Mouse (Mus musculus): ENCODE data around the gene Prkar2b. TPM values are rescaled to one million over a fixed set of nuclear protein-coding genes. Genes with fewer than 3 reads are reported as not detected.

The Prkar2b gene
- polyA plus RNA-seq, 1 experiment from 2014 or later, result 30.4 TPM

DNA sequence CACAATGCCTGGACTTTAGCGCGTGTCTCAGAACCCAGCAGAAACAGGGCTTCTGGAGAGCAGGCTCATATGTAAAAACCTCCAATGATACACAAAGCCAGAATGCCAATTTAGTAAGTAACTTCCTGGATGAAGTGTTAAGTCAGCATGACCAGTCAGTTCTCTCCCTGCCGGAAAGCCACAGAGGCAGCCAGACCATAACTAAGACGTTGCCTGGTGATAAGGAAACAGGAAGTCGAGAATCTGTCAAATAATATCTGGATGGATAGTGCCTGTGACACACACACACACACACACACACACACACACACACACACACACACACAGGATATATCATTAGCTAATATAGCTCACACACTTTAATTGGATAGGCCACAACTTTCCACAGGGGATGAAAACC, 64.2 kb downstream of the Prkar2b start:
- H3K27ac ChIP-seq (replicated peaks; ENCODE audit: low read depth, low read length), result no peak overlapping the region
- no peak overlapping the region for H3K4me3 ChIP-seq (ENCODE audit: low read depth, low read length)
- no peaks in the 10 kb centered on the region for H3K36me3 ChIP-seq (ENCODE audit: control insufficient read depth, insufficient read depth, low read length)
- H3K27me3 ChIP-seq (ENCODE audit: control insufficient read depth, insufficient read depth, low read length), result no peaks in the 10 kb centered on the region
- no peaks in the 10 kb centered on the region for H3K9me3 ChIP-seq (ENCODE audit: control insufficient read depth, low read length)
- 82% methylated on average over 5 of the region's 5 CpGs for WGBS
- no peak overlapping the region for H3K9ac ChIP-seq (ENCODE audit: low read length)
- DNase-seq (ENCODE audit: low spot score) (no peak), ATAC-seq (ENCODE audit: insufficient number of reproducible peaks, low FRiP score, low TSS enrichment, low read depth) (no peak)
- no peaks in the 10 kb centered on the region for H3K4me1 ChIP-seq (ENCODE audit: control insufficient read depth, insufficient read depth, low read length)
- no peak overlapping the region for H3K4me2 ChIP-seq (ENCODE audit: low read depth, severe bottlenecking)

DNA sequence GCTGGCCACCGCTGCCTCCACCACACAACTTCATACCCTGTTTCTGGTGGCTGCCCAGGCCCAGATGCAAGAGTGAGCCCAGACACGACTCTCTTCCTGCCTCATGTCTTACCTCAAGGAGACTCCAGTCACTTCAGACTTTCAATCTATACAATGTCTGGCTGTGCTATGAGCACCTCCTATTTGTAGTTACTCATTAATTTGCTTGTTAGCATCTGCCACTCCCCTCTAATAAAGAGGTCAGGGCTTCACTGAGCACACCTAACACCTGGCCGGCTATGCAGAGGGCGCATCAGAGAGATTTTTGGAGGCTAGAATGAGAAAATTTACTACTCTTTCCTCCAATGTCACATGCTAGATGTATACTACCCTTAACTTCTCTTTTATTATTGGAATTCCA, 70.5 kb downstream of the Prkar2b start:
- H3K27ac ChIP-seq (replicated peaks; ENCODE audit: low read depth, low read length), result no peak overlapping the region
- H3K9ac ChIP-seq (ENCODE audit: low read length), result no peak overlapping the region
- no peaks in the 10 kb centered on the region for H3K27me3 ChIP-seq (ENCODE audit: control insufficient read depth, insufficient read depth, low read length)
- DNase-seq (ENCODE audit: low spot score) (no peak), ATAC-seq (ENCODE audit: insufficient number of reproducible peaks, low FRiP score, low TSS enrichment, low read depth) (no peak)
- H3K36me3 ChIP-seq (ENCODE audit: control insufficient read depth, insufficient read depth, low read length), result no peaks in the 10 kb centered on the region
- no peaks in the 10 kb centered on the region for H3K9me3 ChIP-seq (ENCODE audit: control insufficient read depth, low read length)
- H3K4me2 ChIP-seq (ENCODE audit: low read depth, severe bottlenecking), result no peak overlapping the region
- 87% methylated on average over 4 of the region's 4 CpGs for WGBS
- no peaks in the 10 kb centered on the region for H3K4me1 ChIP-seq (ENCODE audit: control insufficient read depth, insufficient read depth, low read length)
- no peak overlapping the region for H3K4me3 ChIP-seq (ENCODE audit: low read depth, low read length)

DNA sequence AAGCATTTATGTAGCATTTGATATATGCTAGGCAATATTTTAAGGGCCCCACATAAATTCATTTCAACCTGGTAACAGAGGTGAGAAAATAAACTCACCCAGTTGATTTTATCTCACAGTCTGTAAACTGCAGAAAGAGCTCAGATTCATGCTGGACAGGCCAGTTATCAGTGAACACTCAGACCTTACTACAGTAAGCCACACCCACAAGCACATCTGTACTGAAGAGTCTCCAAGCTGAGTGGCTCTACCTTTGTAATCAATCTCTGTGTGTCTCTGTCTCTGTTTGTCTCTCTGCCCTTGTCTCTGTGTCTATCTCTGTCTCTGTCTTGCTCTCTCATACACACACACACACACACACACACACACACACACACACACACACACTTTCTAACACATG, 71.4 kb downstream of the Prkar2b start:
- ATAC-seq (ENCODE audit: insufficient number of reproducible peaks, low FRiP score, low TSS enrichment, low read depth) (no peak), DNase-seq (ENCODE audit: low spot score) (no peak)
- H3K36me3 ChIP-seq (ENCODE audit: control insufficient read depth, insufficient read depth, low read length), result no peaks in the 10 kb centered on the region
- H3K27me3 ChIP-seq (ENCODE audit: control insufficient read depth, insufficient read depth, low read length), result no peaks in the 10 kb centered on the region
- H3K9ac ChIP-seq (ENCODE audit: low read length), result no peak overlapping the region
- H3K4me1 ChIP-seq (ENCODE audit: control insufficient read depth, insufficient read depth, low read length), result no peaks in the 10 kb centered on the region
- H3K9me3 ChIP-seq (ENCODE audit: control insufficient read depth, low read length), result no peaks in the 10 kb centered on the region
- H3K27ac ChIP-seq (replicated peaks; ENCODE audit: low read depth, low read length), result no peak overlapping the region
- H3K4me2 ChIP-seq (ENCODE audit: low read depth, severe bottlenecking), result no peak overlapping the region
- H3K4me3 ChIP-seq (ENCODE audit: low read depth, low read length), result no peak overlapping the region

DNA sequence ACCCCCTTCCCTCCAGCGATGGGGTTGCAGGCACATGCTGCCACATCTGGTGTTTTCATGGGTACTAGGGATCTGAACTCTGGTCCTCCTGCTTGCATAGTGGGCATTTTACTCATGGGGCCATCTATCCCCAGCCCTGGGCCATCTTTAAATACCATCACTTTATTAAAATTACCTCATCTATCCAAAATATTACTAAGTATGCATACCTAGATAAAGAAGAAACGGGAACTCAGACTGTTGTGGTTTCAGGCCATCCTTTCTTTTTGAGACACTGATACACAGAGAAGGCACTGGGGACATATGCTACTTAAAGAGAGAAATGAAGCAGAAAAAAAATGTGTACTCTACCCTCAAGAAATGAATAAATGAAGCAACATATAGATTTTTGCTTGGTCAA, 74.6 kb downstream of the Prkar2b start:
- no peak overlapping the region for H3K4me3 ChIP-seq (ENCODE audit: low read depth, low read length)
- no peak for DNase-seq (ENCODE audit: low spot score)
- ATAC-seq (ENCODE audit: insufficient number of reproducible peaks, low FRiP score, low TSS enrichment, low read depth), result no peak
- no peaks in the 10 kb centered on the region for H3K27me3 ChIP-seq (ENCODE audit: control insufficient read depth, insufficient read depth, low read length)
- H3K27ac ChIP-seq (replicated peaks; ENCODE audit: low read depth, low read length), result no peak overlapping the region
- no peak overlapping the region for H3K4me2 ChIP-seq (ENCODE audit: low read depth, severe bottlenecking)
- H3K4me1 ChIP-seq (ENCODE audit: control insufficient read depth, insufficient read depth, low read length), result no peaks in the 10 kb centered on the region
- 90% methylated on average over 2 of the region's 2 CpGs for WGBS
- no peaks in the 10 kb centered on the region for H3K36me3 ChIP-seq (ENCODE audit: control insufficient read depth, insufficient read depth, low read length)
- no peaks in the 10 kb centered on the region for H3K9me3 ChIP-seq (ENCODE audit: control insufficient read depth, low read length)
- no peak overlapping the region for H3K9ac ChIP-seq (ENCODE audit: low read length)

DNA sequence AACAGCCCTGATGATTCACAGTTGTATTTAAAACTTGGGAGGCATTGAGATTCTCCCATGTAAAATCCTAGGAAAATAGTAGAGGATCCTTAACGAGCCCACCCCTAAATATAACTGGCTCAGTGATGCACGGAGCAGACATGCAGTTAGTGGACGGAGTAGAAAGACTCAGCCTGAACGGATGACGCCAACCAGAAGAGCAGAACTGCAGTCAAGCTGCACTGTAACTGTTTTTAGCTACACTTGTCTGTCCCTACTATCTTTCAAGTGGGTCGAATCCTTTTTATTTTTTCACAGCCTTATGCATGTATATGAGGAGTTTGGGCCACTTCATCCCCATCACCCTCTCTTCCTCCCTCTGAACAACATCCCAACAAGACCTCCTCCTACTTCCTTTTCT, 75.4 kb downstream of the Prkar2b start:
- H3K9me3 ChIP-seq (ENCODE audit: control insufficient read depth, low read length), result no peaks in the 10 kb centered on the region
- WGBS, result 89% methylated on average over 6 of the region's 6 CpGs
- H3K27me3 ChIP-seq (ENCODE audit: control insufficient read depth, insufficient read depth, low read length), result no peaks in the 10 kb centered on the region
- H3K4me3 ChIP-seq (ENCODE audit: low read depth, low read length), result no peak overlapping the region
- no peak overlapping the region for H3K9ac ChIP-seq (ENCODE audit: low read length)
- DNase-seq (ENCODE audit: low spot score), result no peak
- no peaks in the 10 kb centered on the region for H3K36me3 ChIP-seq (ENCODE audit: control insufficient read depth, insufficient read depth, low read length)
- ATAC-seq (ENCODE audit: insufficient number of reproducible peaks, low FRiP score, low TSS enrichment, low read depth), result no peak
- no peak overlapping the region for H3K4me2 ChIP-seq (ENCODE audit: low read depth, severe bottlenecking)
- H3K4me1 ChIP-seq (ENCODE audit: control insufficient read depth, insufficient read depth, low read length), result no peaks in the 10 kb centered on the region
- H3K27ac ChIP-seq (replicated peaks; ENCODE audit: low read depth, low read length), result no peak overlapping the region

DNA sequence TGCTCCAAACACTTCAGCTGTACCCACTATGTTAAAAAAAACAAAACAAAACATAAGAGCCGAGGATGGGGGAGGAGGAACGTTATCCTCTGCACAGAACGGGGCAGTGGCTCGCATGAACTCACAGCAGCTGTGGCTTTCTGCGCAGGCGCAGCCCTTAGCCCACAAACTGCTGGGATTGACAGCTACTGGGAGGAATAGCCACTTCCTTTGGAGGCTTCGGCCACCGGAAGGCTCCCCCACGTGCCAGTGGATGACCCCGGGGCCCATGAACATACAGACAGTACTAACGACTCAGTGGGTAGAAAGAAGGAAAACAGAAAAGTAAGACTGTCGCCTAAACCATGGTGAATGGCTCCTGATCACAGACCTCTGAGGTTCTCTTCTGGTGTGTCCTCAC, 76.4 kb downstream of the Prkar2b start:
- DNase-seq (ENCODE audit: low spot score), result no peak
- H3K4me3 ChIP-seq (ENCODE audit: low read depth, low read length), result no peak overlapping the region
- H3K36me3 ChIP-seq (ENCODE audit: control insufficient read depth, insufficient read depth, low read length), result no peaks in the 10 kb centered on the region
- no peak overlapping the region for H3K9ac ChIP-seq (ENCODE audit: low read length)
- H3K27ac ChIP-seq (replicated peaks; ENCODE audit: low read depth, low read length), result no peak overlapping the region
- H3K4me1 ChIP-seq (ENCODE audit: control insufficient read depth, insufficient read depth, low read length), result no peaks in the 10 kb centered on the region
- H3K9me3 ChIP-seq (ENCODE audit: control insufficient read depth, low read length), result no peaks in the 10 kb centered on the region
- ATAC-seq (ENCODE audit: insufficient number of reproducible peaks, low FRiP score, low TSS enrichment, low read depth), result no peak
- no peaks in the 10 kb centered on the region for H3K27me3 ChIP-seq (ENCODE audit: control insufficient read depth, insufficient read depth, low read length)
- no peak overlapping the region for H3K4me2 ChIP-seq (ENCODE audit: low read depth, severe bottlenecking)
- WGBS, result 76% methylated on average over 12 of the region's 12 CpGs

DNA sequence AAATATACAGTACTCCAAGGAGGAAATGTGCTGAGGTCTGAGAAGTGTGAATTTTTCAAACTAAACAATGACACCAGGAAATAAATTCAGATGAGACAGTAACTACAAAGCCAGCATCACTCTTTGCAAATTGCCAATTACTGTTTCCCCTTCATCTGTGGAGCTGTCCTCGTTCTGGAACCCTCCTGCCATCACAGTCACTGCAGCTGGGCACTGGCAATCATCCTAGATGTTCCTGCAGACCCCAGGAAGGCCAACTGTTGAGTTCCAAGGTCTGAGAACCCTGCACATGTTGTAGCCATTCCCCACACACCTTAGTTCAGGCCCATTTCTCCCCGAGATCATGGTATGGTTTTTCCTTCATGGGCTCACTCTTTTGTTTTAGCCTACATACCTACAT, 76.9 kb downstream of the Prkar2b start:
- H3K27ac ChIP-seq (replicated peaks; ENCODE audit: low read depth, low read length), result no peak overlapping the region
- H3K4me2 ChIP-seq (ENCODE audit: low read depth, severe bottlenecking), result no peak overlapping the region
- WGBS, result 43% methylated on average over 2 of the region's 2 CpGs
- H3K36me3 ChIP-seq (ENCODE audit: control insufficient read depth, insufficient read depth, low read length), result no peaks in the 10 kb centered on the region
- DNase-seq (ENCODE audit: low spot score) (no peak), ATAC-seq (ENCODE audit: insufficient number of reproducible peaks, low FRiP score, low TSS enrichment, low read depth) (no peak)
- H3K4me1 ChIP-seq (ENCODE audit: control insufficient read depth, insufficient read depth, low read length), result no peaks in the 10 kb centered on the region
- no peak overlapping the region for H3K4me3 ChIP-seq (ENCODE audit: low read depth, low read length)
- H3K9me3 ChIP-seq (ENCODE audit: control insufficient read depth, low read length), result no peaks in the 10 kb centered on the region
- no peak overlapping the region for H3K9ac ChIP-seq (ENCODE audit: low read length)
- H3K27me3 ChIP-seq (ENCODE audit: control insufficient read depth, insufficient read depth, low read length), result no peaks in the 10 kb centered on the region

DNA sequence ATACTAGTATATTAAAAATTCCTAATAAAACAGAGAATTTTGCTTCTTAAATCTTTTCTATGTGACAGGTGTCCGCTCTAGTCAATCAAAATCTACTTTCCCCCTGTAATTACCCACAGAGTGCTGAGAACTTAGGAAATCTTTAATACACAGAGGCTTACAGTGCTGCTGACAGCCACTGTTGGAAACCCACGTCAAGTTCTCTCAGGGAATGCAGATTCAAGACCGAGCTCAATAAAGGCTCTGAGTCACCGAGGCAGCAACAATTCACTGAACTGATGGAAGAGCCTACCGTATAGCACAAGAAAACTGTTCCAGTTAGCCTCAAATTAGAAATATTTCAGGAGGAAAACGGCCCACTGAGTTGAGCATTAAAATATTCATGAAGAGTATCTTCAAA, 77.3 kb downstream of the Prkar2b start:
- no peak overlapping the region for H3K4me3 ChIP-seq (ENCODE audit: low read depth, low read length)
- DNase-seq (ENCODE audit: low spot score), result no peak
- no peaks in the 10 kb centered on the region for H3K9me3 ChIP-seq (ENCODE audit: control insufficient read depth, low read length)
- ATAC-seq (ENCODE audit: insufficient number of reproducible peaks, low FRiP score, low TSS enrichment, low read depth), result no peak
- WGBS, result 72% methylated on average over 6 of the region's 6 CpGs
- no peak overlapping the region for H3K27ac ChIP-seq (replicated peaks; ENCODE audit: low read depth, low read length)
- H3K27me3 ChIP-seq (ENCODE audit: control insufficient read depth, insufficient read depth, low read length), result no peaks in the 10 kb centered on the region
- no peak overlapping the region for H3K9ac ChIP-seq (ENCODE audit: low read length)
- no peaks in the 10 kb centered on the region for H3K4me1 ChIP-seq (ENCODE audit: control insufficient read depth, insufficient read depth, low read length)
- no peaks in the 10 kb centered on the region for H3K36me3 ChIP-seq (ENCODE audit: control insufficient read depth, insufficient read depth, low read length)
- H3K4me2 ChIP-seq (ENCODE audit: low read depth, severe bottlenecking), result no peak overlapping the region

DNA sequence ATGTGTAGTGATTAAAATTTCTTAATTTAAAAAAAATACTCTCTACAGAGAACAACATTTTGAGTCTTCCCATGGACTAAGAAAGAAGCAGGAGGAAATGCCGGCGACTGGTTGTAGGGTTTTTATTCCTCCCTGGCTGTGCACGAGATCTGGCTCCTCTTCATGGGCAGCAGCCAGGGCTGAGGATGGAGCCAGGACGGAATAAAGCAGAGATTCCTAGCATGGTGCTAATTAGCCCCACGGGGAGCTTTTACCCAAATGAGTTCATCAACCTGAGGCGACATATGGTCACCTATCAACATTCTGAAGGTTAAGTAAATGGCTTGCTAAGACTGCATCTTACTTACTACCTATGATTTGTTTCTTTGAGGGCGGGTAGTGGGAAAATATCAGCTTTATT, 77.9 kb downstream of the Prkar2b start:
- H3K9me3 ChIP-seq (ENCODE audit: control insufficient read depth, low read length), result no peaks in the 10 kb centered on the region
- no peak overlapping the region for H3K27ac ChIP-seq (replicated peaks; ENCODE audit: low read depth, low read length)
- DNase-seq (ENCODE audit: low spot score), result no peak
- ATAC-seq (ENCODE audit: insufficient number of reproducible peaks, low FRiP score, low TSS enrichment, low read depth), result no peak
- no peak overlapping the region for H3K9ac ChIP-seq (ENCODE audit: low read length)
- no peak overlapping the region for H3K4me2 ChIP-seq (ENCODE audit: low read depth, severe bottlenecking)
- H3K27me3 ChIP-seq (ENCODE audit: control insufficient read depth, insufficient read depth, low read length), result no peaks in the 10 kb centered on the region
- no peak overlapping the region for H3K4me3 ChIP-seq (ENCODE audit: low read depth, low read length)
- no peaks in the 10 kb centered on the region for H3K4me1 ChIP-seq (ENCODE audit: control insufficient read depth, insufficient read depth, low read length)
- no peaks in the 10 kb centered on the region for H3K36me3 ChIP-seq (ENCODE audit: control insufficient read depth, insufficient read depth, low read length)
- WGBS, result 37% methylated on average over 7 of the region's 7 CpGs
